Mouse (Mus musculus) gastrocnemius, adult 2 months (tissue): ENCODE results near the gene Lrfn3. TPM values are rescaled to one million over a fixed set of nuclear protein-coding genes. Genes with fewer than 3 reads are reported as not detected.

Source experiments
- DNase-seq: peaks from one replicate; pipeline ENCODE4 v3.0.0; 2022
- H3K27ac ChIP-seq: fragments of 200-600 bp; 2 replicates; pipeline ENCODE4 v1.8.1; 2022; ENCODE audit warnings: mild to moderate bottlenecking
- H3K4me3 ChIP-seq: fragments of 200-600 bp; 2 replicates; pipeline ENCODE4 v1.8.1; 2022; ENCODE audit warnings: mild to moderate bottlenecking, moderate library complexity
- CTCF ChIP-seq: fragments of 200-600 bp; IDR thresholded peaks from 2 replicates; pipeline ENCODE4 v1.8.1; 2022; ENCODE audit warnings: antibody characterized with exemption, mild to moderate bottlenecking, moderate library complexity
- intact Hi-C: fragments of 180-260 bp; cut with DNase I; formaldehyde crosslinking; loops from one replicate; pipeline ENCODE4 v1.15.1; 2025
- total RNA-seq, 2 experiments: library from RNA; stranded (reverse); gene quantifications; 2 replicates each; pipeline ENCODE4 v1.2.3; 2021

The Lrfn3 gene
- total RNA-seq, 2 experiments from 2014 or later: 3.8 to 4.3 TPM

- TF ChIP-seq CTCF: no peak
- Histone ChIP-seq H3K27ac (peak overlapping the region; percentile 95), H3K4me3 (peak overlapping the region; percentile 98)
- intact Hi-C loops: no loop called here
- DNase-seq: no peak
Observed at GRCm38 (mm10) chr7:30320946-30321345, 41.6 kb downstream of the Lrfn3 start.

DNA sequence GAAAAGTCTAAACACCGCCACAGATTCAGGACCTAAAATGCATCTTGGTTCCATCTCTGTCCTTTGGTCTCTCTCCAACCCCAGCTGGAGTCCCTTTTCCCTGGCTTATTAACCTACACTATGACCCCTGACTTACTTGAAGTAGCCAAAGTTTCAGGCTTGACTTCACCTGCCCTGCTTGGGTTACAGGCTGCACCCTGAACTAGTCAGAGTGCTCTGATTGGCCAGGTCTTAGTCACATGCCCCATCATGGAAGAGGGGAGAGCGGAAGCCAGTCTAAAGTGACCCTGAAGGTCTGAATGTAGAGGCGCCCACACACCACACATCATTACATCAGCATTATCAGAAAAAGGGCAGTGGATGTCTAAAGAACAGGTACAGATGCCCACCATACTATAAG lies 44.4 kb downstream of the Lrfn3 start:
- no peak overlapping the region for H3K4me3 ChIP-seq
- H3K27ac ChIP-seq: no peak overlapping the region
- intact Hi-C loops: no loop called here
- DNase-seq: no peak
- TF ChIP-seq CTCF: no peak

DNA sequence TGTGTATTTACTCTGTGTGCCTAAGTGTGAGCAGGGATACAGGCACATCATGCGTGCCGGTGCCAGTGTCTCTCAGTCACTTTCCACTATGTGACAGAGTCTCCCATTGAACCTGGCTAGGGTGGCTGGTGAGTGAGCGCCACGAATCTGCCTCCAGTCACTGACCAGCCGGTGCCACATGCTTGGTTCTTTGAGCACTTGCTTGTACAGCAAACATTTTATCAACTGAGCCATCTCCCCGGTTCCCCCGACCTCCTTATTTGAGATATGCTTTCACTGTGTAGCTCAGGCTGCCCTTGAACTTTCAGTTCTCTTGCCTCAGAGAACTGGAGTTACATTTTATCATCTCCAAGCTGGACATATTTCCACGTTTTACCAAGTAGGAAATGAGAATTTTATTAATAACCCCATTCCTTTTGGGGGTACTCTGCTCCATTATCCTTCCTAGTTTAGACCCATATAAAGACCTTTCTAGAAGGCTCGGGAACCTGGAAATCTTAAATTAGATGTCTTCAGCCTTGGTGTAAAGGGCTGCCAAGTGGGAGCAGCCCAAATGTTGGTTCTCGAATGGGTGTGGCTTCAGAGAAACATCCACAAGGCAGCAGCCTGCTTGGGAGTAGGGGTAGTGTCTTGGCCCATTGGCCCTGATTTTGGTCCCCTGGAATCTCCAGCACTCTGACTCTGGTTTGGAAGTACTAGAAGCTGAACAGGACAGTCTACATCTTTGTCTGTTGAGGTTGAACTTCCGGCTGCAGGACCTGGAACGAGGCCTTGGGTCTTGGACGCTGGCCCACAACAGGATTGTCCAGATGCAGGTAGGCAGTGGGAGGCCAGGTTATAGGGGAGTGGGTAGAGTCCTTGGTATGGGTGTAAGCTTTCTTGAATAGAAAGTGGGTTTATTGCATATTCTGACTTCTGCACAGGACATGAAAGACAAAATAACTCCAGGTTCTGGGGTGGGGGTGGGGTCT lies 46.7 kb downstream of the Lrfn3 start:
- no peak overlapping the region for H3K4me3 ChIP-seq
- no peak for DNase-seq
- TF ChIP-seq CTCF: no peak
- intact Hi-C loops: no loop called here
- H3K27ac ChIP-seq: no peak overlapping the region

DNA sequence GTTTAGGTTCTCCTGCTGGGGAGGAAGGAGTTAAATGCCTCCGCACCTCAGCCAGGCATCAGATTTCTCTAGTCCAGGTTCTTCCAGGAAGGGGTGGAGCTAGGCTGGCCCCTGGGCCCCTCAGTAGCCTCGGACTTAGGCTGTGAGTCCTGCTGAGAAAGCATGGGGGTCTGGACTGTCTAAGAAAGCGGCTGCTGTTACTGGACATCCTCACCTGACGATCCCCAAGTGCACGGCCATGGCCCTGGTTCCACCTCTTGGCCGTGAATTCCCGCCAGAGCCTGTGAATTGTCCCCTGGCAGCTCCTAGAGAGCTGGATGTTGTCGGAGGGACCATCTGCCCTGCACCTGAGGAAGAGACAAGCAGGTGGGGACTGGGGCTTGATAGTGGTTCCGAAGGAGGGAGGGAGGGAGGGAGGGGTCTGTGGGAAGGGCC lies 47.8 kb downstream of the Lrfn3 start, which contains the start of gene Syne4:
Gene Syne4, plus strand, starts transcription at position 87 of the 435 bp plus-strand sequence.
- TF ChIP-seq CTCF: no peak
- no peak for DNase-seq
- intact Hi-C loops: no loop called here
- Histone ChIP-seq H3K4me3 (no peak within 1 kb of the TSS), H3K27ac (no peak within 1 kb of the TSS)

DNA sequence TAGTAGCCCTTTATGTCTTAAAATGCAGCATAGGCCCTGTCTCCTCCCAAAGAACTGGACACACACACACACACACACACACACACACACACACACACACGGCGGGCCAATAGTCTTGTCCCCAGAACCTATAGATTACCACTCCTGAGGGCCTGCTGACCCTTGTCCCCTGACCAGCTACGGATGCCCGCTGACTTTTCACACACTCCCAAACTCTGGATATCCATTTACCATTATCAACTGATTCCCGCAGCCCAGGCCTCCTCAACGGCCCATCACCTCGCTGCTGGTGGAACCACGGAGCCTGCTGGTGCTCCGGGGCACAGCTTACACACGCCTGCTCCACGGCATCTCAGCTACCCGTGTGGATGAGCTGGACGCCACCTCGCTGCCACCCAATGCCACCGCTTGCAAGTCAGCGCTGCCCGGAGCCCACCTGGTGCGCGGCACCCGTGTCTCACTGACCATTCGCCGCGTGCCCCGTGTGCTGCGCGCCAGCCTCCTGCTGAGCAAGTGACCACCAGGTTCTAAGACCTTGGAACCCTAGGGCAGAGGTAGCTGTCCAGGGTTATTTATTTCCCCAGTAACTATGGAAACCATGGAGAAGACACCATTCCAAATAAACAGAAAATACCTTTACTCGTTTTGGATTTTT lies 48.8 kb downstream of the Lrfn3 start:
- TF ChIP-seq CTCF: no peak
- intact Hi-C loops: no loop called here
- H3K27ac ChIP-seq: no peak overlapping the region
- no peak overlapping the region for H3K4me3 ChIP-seq
- DNase-seq: no peak

DNA sequence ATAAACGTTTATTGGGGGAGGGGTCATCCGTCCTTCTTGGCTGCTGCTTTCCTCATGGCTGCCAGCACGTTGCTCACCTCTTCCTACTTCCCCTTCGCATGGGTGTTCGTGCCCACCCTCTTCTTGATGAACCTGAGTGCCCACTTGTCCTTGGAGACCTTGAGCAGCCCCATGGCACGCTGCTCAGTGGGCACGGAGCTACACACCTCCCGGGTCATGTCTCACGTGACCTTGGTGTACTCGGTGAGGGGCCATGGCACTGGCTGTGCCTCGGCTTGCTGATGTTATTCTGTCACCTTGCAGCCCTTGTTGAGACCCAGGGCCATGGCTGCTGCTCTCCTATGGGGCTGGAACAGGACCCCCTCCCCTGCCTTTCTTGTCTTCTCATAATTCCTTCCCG lies 52.4 kb downstream of the Lrfn3 start:
- DNase-seq: no peak
- Histone ChIP-seq H3K4me3 (no peak overlapping the region), H3K27ac (no peak overlapping the region)
- intact Hi-C loops: no loop called here
- no peak for TF ChIP-seq CTCF

GRCm38 (mm10) chr7:30309395-30310129 lies 53.0 kb downstream of the Lrfn3 start:
- intact Hi-C loops: no loop called here
- TF ChIP-seq CTCF: no peak
- Histone ChIP-seq H3K4me3 (peak overlapping the region; percentile 91), H3K27ac (peak overlapping the region; percentile 92)
- no peak for DNase-seq

DNA sequence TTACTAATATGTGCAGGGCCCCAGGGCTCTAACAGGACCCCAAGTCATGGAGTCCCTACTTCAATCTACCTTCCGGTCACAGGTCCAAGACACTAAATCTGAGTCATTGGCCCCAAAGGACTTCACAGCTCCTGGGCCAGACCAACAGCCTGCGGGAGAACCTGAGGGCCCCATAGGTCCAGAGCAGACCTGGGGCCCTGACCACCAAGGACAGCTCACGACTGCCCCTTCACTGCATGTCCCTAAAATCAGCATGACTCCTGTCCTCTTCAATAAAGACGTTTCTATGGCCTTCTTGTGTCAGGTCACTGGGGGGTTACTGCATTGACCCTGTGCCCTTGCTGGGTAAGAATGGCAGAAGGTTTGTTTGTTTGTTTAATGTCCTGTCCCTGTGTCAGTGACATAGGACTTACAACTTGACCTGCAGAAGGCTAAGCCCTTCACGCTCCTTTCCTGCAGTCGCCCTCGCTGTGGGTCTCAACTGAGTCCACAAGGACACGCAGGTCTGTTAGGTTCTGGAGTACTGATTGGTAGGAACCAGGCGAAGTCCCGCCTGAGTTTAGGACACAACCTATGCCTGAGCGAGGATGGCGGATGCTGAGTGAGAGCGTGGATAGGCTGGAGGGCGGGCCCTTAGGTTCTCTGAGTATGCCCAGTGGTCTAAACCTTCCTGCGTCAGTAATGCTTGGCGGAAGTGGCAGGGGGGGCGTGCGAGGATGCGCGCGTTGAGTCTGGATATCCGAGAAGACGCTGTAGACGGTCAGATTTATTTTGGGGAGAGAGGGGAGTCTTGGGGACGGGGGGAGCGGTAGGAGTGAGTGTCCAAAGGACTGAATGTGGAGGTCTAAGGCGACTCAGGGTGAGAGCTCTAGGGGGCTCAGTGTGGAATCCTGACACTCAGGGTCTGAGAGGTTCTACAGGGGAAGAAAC lies 54.2 kb downstream of the Lrfn3 start, which contains the start of gene Alkbh6:
Gene Alkbh6, plus strand, starts transcription at position 642 of the 930 bp plus-strand sequence.
- H3K4me3 ChIP-seq: peak within 1 kb of the TSS; percentile 91
- H3K27ac ChIP-seq: peak within 1 kb of the TSS; percentile 92
- intact Hi-C loops: no loop called here
- TF ChIP-seq CTCF: 0 out of 2 replicates have a peak, but pooled peaks have one; percentile 1
- DNase-seq: peak; percentile 96

- intact Hi-C loops: no loop called here
- H3K27ac ChIP-seq: no peak overlapping the region
- no peak overlapping the region for H3K4me3 ChIP-seq
- TF ChIP-seq CTCF: peak; percentile 34
- no peak for DNase-seq
Observed at GRCm38 (mm10) chr7:30306083-30306779, 56.3 kb downstream of the Lrfn3 start.

Other genes starting within 250 kb of the Lrfn3 start
- gene Zfp382, start 240.8 kb downstream of the Lrfn3 start, total RNA-seq: 1 to 10 TPM; 1.1 to 1.3 TPM
- 10 to 100 TPM; 28.5 to 32.5 TPM for gene Zfp146, start 193.0 kb downstream of the Lrfn3 start, total RNA-seq
- 1,000 to 10,000 TPM in 1 of 2 experiments, 100 to 1,000 TPM in 1; 850 to 1,151 TPM for gene Cox7a1, start 178.6 kb downstream of the Lrfn3 start, total RNA-seq
- gene Capns1, start 164.0 kb downstream of the Lrfn3 start, total RNA-seq: 100 to 1,000 TPM; 178 to 186 TPM
- 10 to 100 TPM; 62.1 to 68.0 TPM for gene Polr2i, start 130.8 kb downstream of the Lrfn3 start, total RNA-seq
- 10 to 100 TPM; 29.8 to 31.5 TPM for gene Tbcb, start 130.5 kb downstream of the Lrfn3 start, total RNA-seq
- not detected for gene Ovol3, start 127.0 kb downstream of the Lrfn3 start, total RNA-seq
- under 1 TPM in 1 of 2 experiments, not detected in 1; 0.26 TPM for gene Thap8, start 82.7 kb downstream of the Lrfn3 start, total RNA-seq
- 1 to 10 TPM; 1.7 to 3.0 TPM for gene Wdr62, start 82.4 kb downstream of the Lrfn3 start, total RNA-seq
- gene Clip3, start 71.0 kb downstream of the Lrfn3 start, total RNA-seq: 1 to 10 TPM; 5.5 to 5.8 TPM
- 10 to 100 TPM; 21.0 to 22.9 TPM for gene Alkbh6, start 54.1 kb downstream of the Lrfn3 start, total RNA-seq
- 1 to 10 TPM; 1.8 to 2.1 TPM for gene Syne4, start 48.0 kb downstream of the Lrfn3 start, total RNA-seq
- under 1 TPM; 0.36 to 0.42 TPM for gene E130208F15Rik, start 41.0 kb downstream of the Lrfn3 start, total RNA-seq
- 1 to 10 TPM; 5.9 to 6.9 TPM for gene Sdhaf1, start 38.9 kb downstream of the Lrfn3 start, total RNA-seq
- 1 to 10 TPM; 2.6 to 5.7 TPM for gene Tyrobp, start 51.0 kb upstream of the Lrfn3 start, total RNA-seq
- not detected for gene Hcst, start 57.1 kb upstream of the Lrfn3 start, total RNA-seq
- under 1 TPM; 0.11 to 0.13 TPM for gene Nfkbid, start 59.0 kb upstream of the Lrfn3 start, total RNA-seq
- 1 to 10 TPM in 1 of 2 experiments, under 1 TPM in 1; 0.94 to 1.2 TPM for gene Aplp1, start 82.8 kb upstream of the Lrfn3 start, total RNA-seq
- not detected for gene Kirrel2, start 94.9 kb upstream of the Lrfn3 start, total RNA-seq
- gene Nphs1, start 95.5 kb upstream of the Lrfn3 start, total RNA-seq: not detected
- gene Prodh2, start 130.8 kb upstream of the Lrfn3 start, total RNA-seq: not detected
- under 1 TPM; 0.31 to 0.47 TPM for gene Arhgap33, start 172.3 kb upstream of the Lrfn3 start, total RNA-seq
- gene Hspb6, start 189.4 kb upstream of the Lrfn3 start, total RNA-seq: 1,000 to 10,000 TPM in 1 of 2 experiments, 100 to 1,000 TPM in 1; 867 to 2,532 TPM
- 1 to 10 TPM; 5.5 to 7.3 TPM for gene Proser3, start 189.5 kb upstream of the Lrfn3 start, total RNA-seq
- 10 to 100 TPM in 1 of 2 experiments, 1 to 10 TPM in 1; 9.2 to 10.5 TPM for gene Lin37, start 197.1 kb upstream of the Lrfn3 start, total RNA-seq
- gene U2af1l4, start 200.5 kb upstream of the Lrfn3 start, total RNA-seq: 10 to 100 TPM; 53.8 to 62.5 TPM
- gene Gm49396, start 200.6 kb upstream of the Lrfn3 start, total RNA-seq: 1 to 10 TPM; 1.8 to 2.2 TPM
- 100 to 1,000 TPM; 116 to 123 TPM for gene Psenen, start 200.9 kb upstream of the Lrfn3 start, total RNA-seq
- gene Igflr1, start 202.7 kb upstream of the Lrfn3 start, total RNA-seq: 1 to 10 TPM; 1.1 to 1.5 TPM
- gene Kmt2b, start 226.0 kb upstream of the Lrfn3 start, total RNA-seq: 10 to 100 TPM; 13.3 to 16.3 TPM
- under 1 TPM in 1 of 2 experiments, not detected in 1; 0.33 TPM for gene Zbtb32, start 236.1 kb upstream of the Lrfn3 start, total RNA-seq